Mouse (Mus musculus) midbrain, embryonic 12.5 days (tissue): Measurements from ENCODE around the gene Srgap1. TPM values are rescaled to one million over a fixed set of nuclear protein-coding genes. Genes with fewer than 3 reads are reported as not detected.

Experiments
- ATAC-seq: fragments of 200-750 bp; cut with Nextera tagmentation; 2 replicates; pipeline ENCODE4 v1.8.0; 2017; ENCODE audit warnings: low read depth, moderate TSS enrichment, moderate library complexity; ENCODE audit not compliant: low FRiP score
- H3K27ac ChIP-seq: fragments of 300-500 bp; sonication (generic); replicated peaks from 2 replicates; pipeline ENCODE4 v1.5.1; 2016; ENCODE audit warnings: mild to moderate bottlenecking
- H3K27me3 ChIP-seq: fragments of 300-500 bp; sonication (generic); 2 replicates; pipeline ENCODE4 v1.6.1; 2016; ENCODE audit warnings: mild to moderate bottlenecking
- H3K36me3 ChIP-seq: fragments of 300-500 bp; sonication (generic); 2 replicates; pipeline ENCODE4 v1.6.1; 2016
- H3K4me1 ChIP-seq: fragments of 300-500 bp; sonication (generic); 2 replicates; pipeline ENCODE4 v1.6.1; 2016
- H3K4me2 ChIP-seq: fragments of 300-500 bp; sonication (generic); replicated peaks from 2 replicates; pipeline ENCODE4 v1.6.1; 2016; ENCODE audit warnings: mild to moderate bottlenecking, moderate library complexity
- H3K4me3 ChIP-seq: fragments of 300-500 bp; sonication (generic); 2 replicates; pipeline ENCODE4 v1.5.1; 2016; ENCODE audit warnings: mild to moderate bottlenecking
- H3K9ac ChIP-seq: fragments of 300-500 bp; sonication (generic); replicated peaks from 2 replicates; pipeline ENCODE4 v1.6.1; 2016; ENCODE audit warnings: mild to moderate bottlenecking, moderate library complexity
- H3K9me3 ChIP-seq: fragments of 300-500 bp; sonication (generic); 2 replicates; pipeline ENCODE4 v1.6.1; 2016; ENCODE audit warnings: mild to moderate bottlenecking
- WGBS: fragments of 180-500 bp; shearing (Covaris S2); methylation state at CpG from one replicate; pipeline ENCODE4 v1.1.7; 2016; 5-methylcytosine and 5-hydroxymethylcytosine counted together
- polyA plus RNA-seq: library from polyadenylated mRNA; unstranded; fragments of >200 nt; fragmentation: Nextera tagmentation; extraction: Ambion mirVana; gene quantifications from 2 replicates; pipeline ENCODE4 v1.2.1, GENCODE M21; 2016

The Srgap1 gene
- polyA plus RNA-seq, 1 experiment from 2014 or later = 30.1 TPM

- no peaks in the 10 kb centered on the region for H3K9me3 ChIP-seq
- 91% methylated on average over 6 of the region's 6 CpGs for WGBS
Measured at GRCm38 (mm10) chr10:122012321-122012720, 34.8 kb downstream of the Srgap1 start.

GRCm38 (mm10) chr10:122008731-122009391 lies 38.3 kb downstream of the Srgap1 start:
- ATAC-seq = peak; percentile 30

More at GRCm38 (mm10) chr10:122012321-122012720, 34.8 kb downstream of the Srgap1 start:
- H3K27ac ChIP-seq = no peak overlapping the region
- no peak overlapping the region for H3K4me2 ChIP-seq
- H3K27me3 ChIP-seq = no peaks in the 10 kb centered on the region
- peaks cover 14% of the 10 kb centered on the region for H3K4me1 ChIP-seq
- no peak for ATAC-seq
- H3K9ac ChIP-seq = no peak overlapping the region
- H3K36me3 ChIP-seq = no peaks in the 10 kb centered on the region
- H3K4me3 ChIP-seq = no peak overlapping the region

GRCm38 (mm10) chr10:122008370-122008730 lies 38.8 kb downstream of the Srgap1 start:
- Histone ChIP-seq H3K4me2 (no peak overlapping the region), H3K27ac (no peak overlapping the region; the same call in 1 of the 2 replicates), H3K9me3 (no peaks in the 10 kb centered on the region), H3K9ac (no peak overlapping the region), H3K36me3 (no peaks in the 10 kb centered on the region), H3K4me1 (peaks cover 18% of the 10 kb centered on the region), H3K4me3 (no peak overlapping the region), H3K27me3 (no peaks in the 10 kb centered on the region)
- 71% methylated on average over 2 of the region's 2 CpGs for WGBS
- no peak for ATAC-seq

More at GRCm38 (mm10) chr10:122008731-122009391, 38.3 kb downstream of the Srgap1 start:
- Histone ChIP-seq H3K4me2 (no peak overlapping the region), H3K36me3 (no peaks in the 10 kb centered on the region), H3K9ac (no peak overlapping the region), H3K4me1 (peaks cover 18% of the 10 kb centered on the region), H3K4me3 (no peak overlapping the region), H3K27me3 (no peaks in the 10 kb centered on the region), H3K9me3 (no peaks in the 10 kb centered on the region), H3K27ac (peak overlapping the region; percentile 20)
- WGBS = 57% methylated on average over 12 of the region's 12 CpGs

- Histone ChIP-seq H3K27me3 (no peaks in the 10 kb centered on the region), H3K4me3 (no peak overlapping the region), H3K9me3 (0 out of 2 replicates have a peak, but pooled peaks cover 3% of the 10 kb centered on the region), H3K27ac (no peak overlapping the region), H3K4me2 (no peak overlapping the region), H3K36me3 (no peaks in the 10 kb centered on the region), H3K4me1 (peaks cover 18% of the 10 kb centered on the region), H3K9ac (no peak overlapping the region)
- ATAC-seq = no peak
- WGBS = 54% methylated on average over 5 of the region's 5 CpGs
Measured at GRCm38 (mm10) chr10:122006606-122007005, 40.5 kb downstream of the Srgap1 start.

GRCm38 (mm10) chr10:122006151-122006550 lies 41.0 kb downstream of the Srgap1 start:
- no peak overlapping the region for H3K4me2 ChIP-seq
- 0 out of 2 replicates have a peak, but pooled peaks cover 3% of the 10 kb centered on the region for H3K9me3 ChIP-seq
- no peak overlapping the region for H3K4me3 ChIP-seq
- no peaks in the 10 kb centered on the region for H3K27me3 ChIP-seq
- H3K4me1 ChIP-seq = peaks cover 18% of the 10 kb centered on the region
- H3K9ac ChIP-seq = no peak overlapping the region
- ATAC-seq = no peak
- H3K36me3 ChIP-seq = no peaks in the 10 kb centered on the region
- H3K27ac ChIP-seq = no peak overlapping the region
- WGBS = 84% methylated on average over 6 of the region's 6 CpGs

- Histone ChIP-seq H3K4me3 (no peak overlapping the region), H3K9me3 (0 out of 2 replicates have a peak, but pooled peaks cover 3% of the 10 kb centered on the region), H3K9ac (no peak overlapping the region), H3K27ac (no peak overlapping the region), H3K27me3 (no peaks in the 10 kb centered on the region), H3K4me1 (peaks cover 18% of the 10 kb centered on the region), H3K36me3 (no peaks in the 10 kb centered on the region), H3K4me2 (no peak overlapping the region)
- 82% methylated on average over 6 of the region's 6 CpGs for WGBS
- no peak for ATAC-seq
Measured at GRCm38 (mm10) chr10:122005560-122005959, 41.6 kb downstream of the Srgap1 start.

GRCm38 (mm10) chr10:122002930-122003329 lies 44.2 kb downstream of the Srgap1 start:
- H3K4me2 ChIP-seq = no peak overlapping the region
- H3K27me3 ChIP-seq = no peaks in the 10 kb centered on the region
- no peak overlapping the region for H3K27ac ChIP-seq
- no peaks in the 10 kb centered on the region for H3K36me3 ChIP-seq
- H3K9ac ChIP-seq = no peak overlapping the region
- no peak overlapping the region for H3K4me3 ChIP-seq
- H3K9me3 ChIP-seq = 0 out of 2 replicates have a peak, but pooled peaks cover 3% of the 10 kb centered on the region
- no peak for ATAC-seq
- WGBS = 87% methylated on average over 6 of the region's 6 CpGs
- H3K4me1 ChIP-seq = peaks cover 4% of the 10 kb centered on the region; the same call in 1 of the 2 replicates

- H3K27me3 ChIP-seq = no peaks in the 10 kb centered on the region
- H3K9me3 ChIP-seq = 0 out of 2 replicates have a peak, but pooled peaks cover 3% of the 10 kb centered on the region
- H3K4me2 ChIP-seq = no peak overlapping the region
- no peak overlapping the region for H3K4me3 ChIP-seq
- no peak overlapping the region for H3K9ac ChIP-seq
- peaks cover 23% of the 10 kb centered on the region for H3K4me1 ChIP-seq
- no peaks in the 10 kb centered on the region for H3K36me3 ChIP-seq
- no peak overlapping the region for H3K27ac ChIP-seq
- no peak for ATAC-seq
- 62% methylated on average over 7 of the region's 7 CpGs for WGBS
Measured at GRCm38 (mm10) chr10:121998806-121999205, 48.3 kb downstream of the Srgap1 start.

- H3K27ac ChIP-seq = peak overlapping the region; percentile 43
- H3K4me1 ChIP-seq = peaks cover 23% of the 10 kb centered on the region
Measured at GRCm38 (mm10) chr10:121996500-121996899, 50.6 kb downstream of the Srgap1 start.

GRCm38 (mm10) chr10:121995448-121995847 lies 51.7 kb downstream of the Srgap1 start:
- H3K27me3 ChIP-seq = no peaks in the 10 kb centered on the region
- no peaks in the 10 kb centered on the region for H3K9me3 ChIP-seq
- no peak overlapping the region for H3K4me3 ChIP-seq
- 17% methylated on average over 4 of the region's 4 CpGs for WGBS
- ATAC-seq = no peak
- H3K4me1 ChIP-seq = peaks cover 23% of the 10 kb centered on the region
- no peak overlapping the region for H3K9ac ChIP-seq
- H3K4me2 ChIP-seq = no peak overlapping the region
- H3K27ac ChIP-seq = 0 out of 2 replicates have a peak overlapping the region, but pooled peaks have one; percentile 43
- no peaks in the 10 kb centered on the region for H3K36me3 ChIP-seq

More at GRCm38 (mm10) chr10:121996500-121996899, 50.6 kb downstream of the Srgap1 start:
- no peaks in the 10 kb centered on the region for H3K36me3 ChIP-seq
- ATAC-seq = 0 out of 2 replicates have a peak, but pooled peaks have one; percentile 41
- H3K9ac ChIP-seq = no peak overlapping the region
- H3K4me2 ChIP-seq = peak overlapping the region; percentile 19; the same call in 1 of the 2 replicates
- no peak overlapping the region for H3K4me3 ChIP-seq
- H3K27me3 ChIP-seq = no peaks in the 10 kb centered on the region
- WGBS = 14% methylated on average over 4 of the region's 4 CpGs
- no peaks in the 10 kb centered on the region for H3K9me3 ChIP-seq

GRCm38 (mm10) chr10:121994660-121995059 lies 52.5 kb downstream of the Srgap1 start:
- Histone ChIP-seq H3K4me2 (no peak overlapping the region), H3K9ac (no peak overlapping the region), H3K27me3 (no peaks in the 10 kb centered on the region), H3K4me3 (no peak overlapping the region), H3K36me3 (no peaks in the 10 kb centered on the region), H3K27ac (no peak overlapping the region), H3K9me3 (no peaks in the 10 kb centered on the region), H3K4me1 (peaks cover 23% of the 10 kb centered on the region)
- ATAC-seq = no peak
- 62% methylated on average over 5 of the region's 5 CpGs for WGBS

- no peak overlapping the region for H3K4me3 ChIP-seq
- WGBS = 75% methylated on average over 8 of the region's 8 CpGs
Measured at GRCm38 (mm10) chr10:121992609-121993008, 54.5 kb downstream of the Srgap1 start.

More at GRCm38 (mm10) chr10:121992609-121993008, 54.5 kb downstream of the Srgap1 start:
- no peaks in the 10 kb centered on the region for H3K9me3 ChIP-seq
- no peaks in the 10 kb centered on the region for H3K36me3 ChIP-seq
- no peaks in the 10 kb centered on the region for H3K27me3 ChIP-seq
- no peak for ATAC-seq
- H3K27ac ChIP-seq = no peak overlapping the region
- no peak overlapping the region for H3K4me2 ChIP-seq
- peaks cover 23% of the 10 kb centered on the region for H3K4me1 ChIP-seq
- no peak overlapping the region for H3K9ac ChIP-seq
